Mouse (Mus musculus): ENCODE measurements around the gene Zdhhc24. TPM values are rescaled to one million over a fixed set of nuclear protein-coding genes. Genes with fewer than 3 reads are reported as not detected.

Gene Zdhhc24
- polyA plus RNA-seq, 1 experiment from 2014 or later, result 5.4 TPM

DNA sequence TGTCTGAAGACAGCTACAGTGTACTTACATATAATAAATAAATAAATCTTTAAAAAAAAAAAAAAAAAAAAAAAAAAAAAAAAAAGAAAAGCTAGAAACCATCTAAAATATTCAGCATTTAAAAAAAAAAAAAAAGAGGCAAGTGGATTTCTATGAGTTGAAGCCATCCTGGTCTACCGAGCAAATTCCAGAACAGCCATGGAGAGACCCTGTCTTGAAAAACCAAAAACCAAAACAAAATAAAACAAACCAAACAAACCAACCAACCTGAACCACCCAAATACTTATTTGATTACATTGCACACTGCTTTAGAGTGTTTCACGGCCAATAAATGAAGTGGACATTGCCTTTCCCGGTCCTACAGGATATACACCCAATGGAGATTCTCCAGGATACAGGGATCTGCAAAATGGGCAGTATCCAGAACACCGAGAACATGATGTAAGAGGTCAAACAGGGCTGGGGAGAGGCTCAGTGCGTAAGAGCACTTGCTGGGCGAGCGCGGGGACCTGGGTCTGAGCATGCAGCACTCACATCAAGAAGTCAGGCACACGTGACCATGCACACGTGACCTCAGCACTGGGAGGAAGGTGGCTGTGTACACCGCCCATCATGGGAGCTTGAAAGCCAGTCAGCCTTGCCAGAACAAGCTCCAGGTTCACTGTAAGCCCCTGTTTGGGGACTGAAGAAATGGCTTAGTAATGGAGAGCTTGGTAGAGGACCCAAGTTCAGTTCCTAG is 46.8 kb downstream of the Zdhhc24 start:
- Histone ChIP-seq H3K27ac (ENCODE audit: low read depth) (no peak overlapping the region), H3K27me3 (ENCODE audit: insufficient read depth, low read length) (no peaks in the 10 kb centered on the region), H3K36me3 (replicated peaks; ENCODE audit: insufficient read depth, low read length) (peaks cover 40% of the 10 kb centered on the region), H3K4me2 (ENCODE audit: low read depth, low read length) (no peak overlapping the region), H3K9ac (replicated peaks) (no peak overlapping the region), H3K4me1 (ENCODE audit: insufficient read depth) (peaks cover 16% of the 10 kb centered on the region), H3K4me3 (ENCODE audit: low read depth, low read length) (no peak overlapping the region), H3K9me3 (ENCODE audit: low read length) (no peaks in the 10 kb centered on the region)
- WGBS (ENCODE audit: insufficient replicate concordance), result 91% methylated on average over 11 of the region's 11 CpGs
- TF ChIP-seq CTCF (IDR thresholded peaks at IDR 0.05; ENCODE audit: low read depth) (no peak), EP300 (IDR thresholded peaks at IDR 0.05; ENCODE audit: low read depth) (no peak)
- DNase-seq (no peak), ATAC-seq (no peak)

- Histone ChIP-seq H3K9ac (replicated peaks) (peak within 1 kb of the TSS; percentile 50), H3K36me3 (replicated peaks; ENCODE audit: insufficient read depth, low read length) (peaks cover 15% of the 10 kb centered on the region), H3K27me3 (ENCODE audit: insufficient read depth, low read length) (no peaks in the 10 kb centered on the region), H3K9me3 (ENCODE audit: low read length) (no peaks in the 10 kb centered on the region), H3K27ac (ENCODE audit: low read depth) (peak within 1 kb of the TSS; percentile 62), H3K4me3 (ENCODE audit: low read depth, low read length) (peak within 1 kb of the TSS; percentile 57), H3K4me2 (ENCODE audit: low read depth, low read length) (peak within 1 kb of the TSS; percentile 73), H3K4me1 (ENCODE audit: insufficient read depth) (peaks cover 16% of the 10 kb centered on the region)
- under 1% methylated on average over 32 of the region's 32 CpGs for WGBS (ENCODE audit: insufficient replicate concordance)
- DNase-seq (peak; percentile 99), ATAC-seq (peak; percentile 98)
- no peak for TF ChIP-seq CTCF (IDR thresholded peaks at IDR 0.05; ENCODE audit: low read depth)
- TF ChIP-seq EP300 (IDR thresholded peaks at IDR 0.05; ENCODE audit: low read depth), result no peak
Observed at GRCm38 (mm10) chr19:4927904-4928531, 49.5 kb downstream of the Zdhhc24 start, which contains the start of gene Dpp3. Dpp3 (minus strand) TSS chr19:4928287.

DNA sequence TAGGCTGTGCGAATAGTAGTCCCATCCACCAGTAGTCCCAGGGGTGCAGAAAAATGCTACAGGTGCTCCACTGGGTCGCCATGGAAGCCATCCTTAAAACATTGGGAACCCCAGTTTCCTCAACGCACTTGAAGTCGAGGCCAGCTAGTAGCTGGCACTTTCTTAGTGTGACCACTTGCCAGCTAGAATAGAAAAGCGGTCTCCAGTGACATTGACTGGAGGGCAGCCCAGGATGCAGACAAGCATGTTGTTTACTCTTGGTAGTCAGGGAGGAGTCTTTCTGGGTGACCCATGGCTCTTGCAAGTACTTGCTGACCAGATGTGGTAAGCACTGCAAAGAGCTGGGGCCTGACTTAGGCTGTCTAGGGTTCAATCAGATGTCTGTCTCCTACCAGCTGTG is 50.3 kb downstream of the Zdhhc24 start:
- H3K27ac ChIP-seq (ENCODE audit: low read depth), result no peak overlapping the region
- peak overlapping the region; percentile 57 for H3K4me3 ChIP-seq (ENCODE audit: low read depth, low read length)
- peaks cover 8% of the 10 kb centered on the region; the same call in 1 of the 2 replicates for H3K36me3 ChIP-seq (replicated peaks; ENCODE audit: insufficient read depth, low read length)
- no peaks in the 10 kb centered on the region for H3K9me3 ChIP-seq (ENCODE audit: low read length)
- peak overlapping the region; percentile 73 for H3K4me2 ChIP-seq (ENCODE audit: low read depth, low read length)
- no peaks in the 10 kb centered on the region for H3K27me3 ChIP-seq (ENCODE audit: insufficient read depth, low read length)
- H3K9ac ChIP-seq (replicated peaks), result no peak overlapping the region
- no peak for TF ChIP-seq EP300 (IDR thresholded peaks at IDR 0.05; ENCODE audit: low read depth)
- TF ChIP-seq CTCF (IDR thresholded peaks at IDR 0.05; ENCODE audit: low read depth), result no peak
- DNase-seq (no peak), ATAC-seq (no peak)
- 61% methylated on average over 5 of the region's 5 CpGs for WGBS (ENCODE audit: insufficient replicate concordance)
- peaks cover 16% of the 10 kb centered on the region for H3K4me1 ChIP-seq (ENCODE audit: insufficient read depth)

Other genes with a start within 250 kb of the Zdhhc24 start
- gene Gm960, start 180.0 kb upstream of the Zdhhc24 start, polyA plus RNA-seq (2015; fragmentation: Nextera tagmentation; extraction: Ambion mirVana), result 0.21 and 0.33 TPM in 2 replicates
- gene Sptbn2, start 167.5 kb upstream of the Zdhhc24 start, polyA plus RNA-seq (2015; fragmentation: Nextera tagmentation; extraction: Ambion mirVana), result 0.59 and 0.72 TPM in 2 replicates
- gene Rbm4b, start 122.2 kb upstream of the Zdhhc24 start, polyA plus RNA-seq (2015; fragmentation: Nextera tagmentation; extraction: Ambion mirVana), result 14.1 TPM in 2 replicates
- gene Rbm4, start 84.8 kb upstream of the Zdhhc24 start, polyA plus RNA-seq (2015; fragmentation: Nextera tagmentation; extraction: Ambion mirVana), result 15.2 and 17.3 TPM in 2 replicates
- 8.2 and 13.1 TPM in 2 replicates for gene Gm21992, start 67.1 kb upstream of the Zdhhc24 start, polyA plus RNA-seq (2015; fragmentation: Nextera tagmentation; extraction: Ambion mirVana)
- gene Rbm14, start 67.0 kb upstream of the Zdhhc24 start, polyA plus RNA-seq (2015; fragmentation: Nextera tagmentation; extraction: Ambion mirVana), result 14.6 and 16.4 TPM in 2 replicates
- gene Ccs, start 39.3 kb upstream of the Zdhhc24 start, polyA plus RNA-seq (2015; fragmentation: Nextera tagmentation; extraction: Ambion mirVana), result 144 and 154 TPM in 2 replicates
- gene Ccdc87, start 39.3 kb upstream of the Zdhhc24 start, polyA plus RNA-seq (2015; fragmentation: Nextera tagmentation; extraction: Ambion mirVana), result not detected in 2 replicates
- 49.4 and 54.4 TPM in 2 replicates for gene Ctsf, start 23.5 kb upstream of the Zdhhc24 start, polyA plus RNA-seq (2015; fragmentation: Nextera tagmentation; extraction: Ambion mirVana)
- gene Actn3, start 759 bp upstream of the Zdhhc24 start, polyA plus RNA-seq (2015; fragmentation: Nextera tagmentation; extraction: Ambion mirVana), result 0.20 and 5.1 TPM in 2 replicates
- gene Bbs1, start 28.0 kb downstream of the Zdhhc24 start, polyA plus RNA-seq (2015; fragmentation: Nextera tagmentation; extraction: Ambion mirVana), result 0.46 and 0.66 TPM in 2 replicates
- 28.9 and 30.6 TPM in 2 replicates for gene Dpp3, start 49.6 kb downstream of the Zdhhc24 start, polyA plus RNA-seq (2015; fragmentation: Nextera tagmentation; extraction: Ambion mirVana)
- gene Peli3, start 64.5 kb downstream of the Zdhhc24 start, polyA plus RNA-seq (2015; fragmentation: Nextera tagmentation; extraction: Ambion mirVana), result 0.26 and 0.28 TPM in 2 replicates
- 45.4 and 48.9 TPM in 2 replicates for gene Mrpl11, start 83.5 kb downstream of the Zdhhc24 start, polyA plus RNA-seq (2015; fragmentation: Nextera tagmentation; extraction: Ambion mirVana)
- gene Npas4, start 111.6 kb downstream of the Zdhhc24 start, polyA plus RNA-seq (2015; fragmentation: Nextera tagmentation; extraction: Ambion mirVana), result not detected in 2 replicates
- 0.87 and 1.0 TPM in 2 replicates for gene Slc29a2, start 145.2 kb downstream of the Zdhhc24 start, polyA plus RNA-seq (2015; fragmentation: Nextera tagmentation; extraction: Ambion mirVana)
- 11.7 and 12.4 TPM in 2 replicates for gene B4gat1, start 160.2 kb downstream of the Zdhhc24 start, polyA plus RNA-seq (2015; fragmentation: Nextera tagmentation; extraction: Ambion mirVana)
- 0.19 and 0.31 TPM in 2 replicates for gene AC124502.3, start 160.2 kb downstream of the Zdhhc24 start, polyA plus RNA-seq (2015; fragmentation: Nextera tagmentation; extraction: Ambion mirVana)
- gene Brms1, start 162.7 kb downstream of the Zdhhc24 start, polyA plus RNA-seq (2015; fragmentation: Nextera tagmentation; extraction: Ambion mirVana), result 20.7 and 22.6 TPM in 2 replicates
- gene Rin1, start 171.8 kb downstream of the Zdhhc24 start, polyA plus RNA-seq (2015; fragmentation: Nextera tagmentation; extraction: Ambion mirVana), result 0.21 and 0.36 TPM in 2 replicates
- 2.0 and 2.4 TPM in 2 replicates for gene Cd248, start 189.4 kb downstream of the Zdhhc24 start, polyA plus RNA-seq (2015; fragmentation: Nextera tagmentation; extraction: Ambion mirVana)
- gene Tmem151a, start 206.9 kb downstream of the Zdhhc24 start, polyA plus RNA-seq (2015; fragmentation: Nextera tagmentation; extraction: Ambion mirVana), result 0.79 and 0.96 TPM in 2 replicates
- gene Yif1a, start 209.9 kb downstream of the Zdhhc24 start, polyA plus RNA-seq (2015; fragmentation: Nextera tagmentation; extraction: Ambion mirVana), result 84.0 and 87.5 TPM in 2 replicates
- gene Cnih2, start 219.9 kb downstream of the Zdhhc24 start, polyA plus RNA-seq (2015; fragmentation: Nextera tagmentation; extraction: Ambion mirVana), result 0.15 and 0.18 TPM in 2 replicates
- 86.0 and 90.6 TPM in 2 replicates for gene Rab1b, start 228.4 kb downstream of the Zdhhc24 start, polyA plus RNA-seq (2015; fragmentation: Nextera tagmentation; extraction: Ambion mirVana)
- gene Klc2, start 239.9 kb downstream of the Zdhhc24 start, polyA plus RNA-seq (2015; fragmentation: Nextera tagmentation; extraction: Ambion mirVana), result 1.3 and 1.5 TPM in 2 replicates